Mouse (Mus musculus): Measurements from ENCODE around the gene Raly. TPM values are rescaled to one million over a fixed set of nuclear protein-coding genes. Genes with fewer than 3 reads are reported as not detected.
"Not testable (repeated sequence)": the region's sequence is repeated elsewhere in the genome, so short reads cannot be mapped to it uniquely, and the experiment has no call there.

Raly gene
- total RNA-seq, 2 experiments from 2014 or later: 96.5 to 103 TPM

DNA sequence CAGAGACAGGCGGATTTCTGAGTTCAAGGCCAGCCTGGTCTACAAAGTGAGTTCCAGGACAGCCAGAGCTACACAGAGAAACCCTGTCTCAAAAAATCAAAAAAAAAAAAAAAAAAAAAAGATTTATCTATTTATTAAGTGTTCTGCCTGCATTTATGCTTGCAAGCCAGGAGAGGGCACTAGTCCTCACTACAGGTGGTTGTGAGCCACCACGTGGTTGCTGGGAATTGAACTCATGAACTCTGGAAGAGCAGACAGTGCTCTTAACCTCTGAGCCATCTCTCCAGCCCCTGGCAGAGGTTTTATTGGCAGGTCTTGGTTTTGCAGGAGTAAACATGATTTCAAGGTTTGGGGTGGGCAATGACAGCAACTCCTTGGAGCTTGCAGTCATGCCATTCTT is 117.3 kb downstream of the Raly start:
- intact Hi-C loops (cut with DNase I); DNase-seq (ENCODE audit: low spot score in 2 of 2): not testable (repeated sequence)

DNA sequence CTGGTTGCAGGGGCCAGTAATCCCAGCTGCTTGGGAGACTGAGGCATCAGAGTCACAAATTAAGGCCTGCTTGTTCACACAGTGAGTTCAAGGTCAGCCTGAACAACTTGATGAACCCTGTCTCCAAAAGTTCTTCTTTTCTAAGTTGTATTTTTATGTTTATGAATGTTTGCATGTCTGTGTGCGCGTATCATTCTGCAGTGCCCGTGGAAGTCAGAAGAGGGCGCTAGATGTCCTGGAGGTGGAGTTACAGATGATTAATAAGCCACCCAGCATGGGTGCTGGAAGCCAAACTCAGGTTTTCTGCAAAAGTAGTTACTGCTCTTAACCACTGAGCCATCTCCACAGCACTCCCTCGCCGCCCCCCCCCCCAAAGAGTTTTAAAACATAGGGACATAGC is 118.9 kb downstream of the Raly start:
- no peak for DNase-seq (ENCODE audit: low spot score in 2 of 2)
- intact Hi-C loops (cut with DNase I): no loop called here

DNA sequence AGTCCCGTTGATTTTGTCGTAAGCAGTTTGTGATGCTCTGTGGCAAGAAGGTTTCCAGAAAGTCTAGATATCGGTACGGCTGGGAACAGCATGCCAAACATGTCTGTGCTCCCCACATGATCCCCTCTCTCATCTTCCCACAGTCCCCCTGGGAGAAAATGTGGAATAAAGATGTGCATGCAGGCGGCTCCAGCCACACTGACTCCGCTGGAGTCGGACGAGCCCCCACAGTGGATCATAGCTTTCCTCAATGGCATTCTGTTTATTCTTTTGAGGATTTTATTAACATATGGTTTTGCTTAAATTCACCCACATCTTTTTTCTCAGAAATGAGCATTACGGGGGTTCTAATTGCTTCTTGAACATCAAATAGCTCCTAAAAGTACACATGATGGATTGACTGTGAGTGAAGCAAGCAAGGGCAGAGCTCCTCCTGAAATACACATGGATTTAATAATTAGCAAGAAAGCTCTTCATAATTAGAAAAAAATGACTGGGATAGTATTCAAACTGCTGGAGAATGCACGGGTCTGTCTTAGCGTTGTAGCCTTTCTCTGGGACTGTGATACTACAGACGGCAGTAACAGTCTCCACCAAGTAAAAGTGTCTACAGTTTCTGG is 125.1 kb downstream of the Raly start:
- DNase-seq (ENCODE audit: low spot score in 2 of 2): no peak
- intact Hi-C loops (cut with DNase I): no loop called here

DNA sequence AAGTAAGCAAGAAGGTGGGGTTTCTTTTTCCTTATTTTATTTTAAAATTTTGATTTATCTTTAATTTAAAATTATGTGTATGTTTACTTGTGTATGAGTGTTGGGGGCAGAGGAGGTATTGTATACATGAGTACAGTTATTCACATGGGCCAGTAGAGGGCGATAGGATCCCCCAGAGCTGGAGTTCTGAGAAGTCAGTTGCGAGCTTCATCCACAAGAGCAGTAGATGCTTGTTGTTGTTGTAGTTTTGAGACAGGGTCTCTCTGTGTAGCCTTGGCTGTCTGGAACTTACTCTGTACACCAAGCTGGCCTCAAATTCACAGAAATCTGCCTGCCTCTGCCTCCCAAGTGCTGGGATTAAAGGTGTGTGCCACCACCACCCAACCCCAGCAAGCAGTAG is 125.7 kb downstream of the Raly start:
- intact Hi-C loops (cut with DNase I): no loop called here
- DNase-seq (ENCODE audit: low spot score in 2 of 2): peak; percentile 13 to 29

Other genes with a start within 250 kb of the Raly start
- under 1 TPM in 1 of 2 experiments, not detected in 1; 0.68 TPM for gene 1700003F12Rik, start 244.0 kb upstream of the Raly start, total RNA-seq (2021)
- not detected for gene Actl10, start 239.3 kb upstream of the Raly start, total RNA-seq (2021)
- gene Necab3, start 232.2 kb upstream of the Raly start, total RNA-seq (2021): 100 to 1,000 TPM in 1 of 2 experiments, 10 to 100 TPM in 1; 90.6 to 113 TPM
- gene E2f1, start 221.2 kb upstream of the Raly start, total RNA-seq (2021): 10 to 100 TPM; 11.5 to 11.8 TPM
- 10 to 100 TPM; 16.1 to 16.8 TPM for gene Pxmp4, start 187.4 kb upstream of the Raly start, total RNA-seq (2021)
- 10 to 100 TPM; 13.3 to 14.2 TPM for gene Zfp341, start 177.8 kb upstream of the Raly start, total RNA-seq (2021)
- not detected for gene 4930519P11Rik, start 177.7 kb upstream of the Raly start, total RNA-seq (2021)
- gene Chmp4b, start 139.4 kb upstream of the Raly start, total RNA-seq (2021): 100 to 1,000 TPM; 207 to 208 TPM
- not detected for gene Gm14214, start 21.1 kb upstream of the Raly start, total RNA-seq (2021)
- not detected for gene a, start 306 bp downstream of the Raly start, total RNA-seq (2021)
- 10 to 100 TPM; 59.0 to 63.0 TPM for gene Eif2s2, start 101.8 kb downstream of the Raly start, total RNA-seq (2021)
- under 1 TPM; 0.13 to 0.18 TPM for gene Gm14226, start 227.2 kb downstream of the Raly start, total RNA-seq (2021)

All from left cerebral cortex, postnatal 14 days (tissue).